Mouse (Mus musculus) stomach, postnatal 0 days (tissue): ENCODE data around the gene Supt3. TPM values are rescaled to one million over a fixed set of nuclear protein-coding genes. Genes with fewer than 3 reads are reported as not detected.
A peak's percentile ranks its signal among the peaks of the same experiment; 100 is the strongest.

Source experiments
- ATAC-seq: fragments of 200-750 bp; cut with Nextera tagmentation; 2 replicates; pipeline ENCODE4 v1.8.0; 2017; ENCODE audit not compliant: low FRiP score, low TSS enrichment
- DNase-seq: peaks from one replicate; pipeline ENCODE4 v3.0.0-alpha.2; 2016; ENCODE audit warnings: low spot score
- H3K27ac ChIP-seq: fragments of 300-500 bp; sonication (generic); replicated peaks from 2 replicates; pipeline ENCODE4 v1.5.1; 2014; ENCODE audit warnings: mild to moderate bottlenecking, control low read depth
- H3K27me3 ChIP-seq: fragments of 300-500 bp; sonication (generic); 2 replicates; pipeline ENCODE4 v1.6.1; 2014; ENCODE audit warnings: low read length; ENCODE audit not compliant: control insufficient read depth, insufficient read depth
- H3K36me3 ChIP-seq: fragments of 300-500 bp; sonication (generic); 2 replicates; pipeline ENCODE4 v1.6.1; 2014; ENCODE audit warnings: low read length, mixed read lengths; ENCODE audit not compliant: control insufficient read depth, insufficient read depth
- H3K4me1 ChIP-seq: fragments of 300-500 bp; sonication (generic); replicated peaks from 2 replicates; pipeline ENCODE4 v1.6.1; 2014; ENCODE audit warnings: antibody characterized with exemption; ENCODE audit not compliant: control insufficient read depth, insufficient read depth
- H3K4me2 ChIP-seq: fragments of 300-500 bp; sonication (generic); replicated peaks from 2 replicates; pipeline ENCODE4 v1.6.1; 2014; ENCODE audit warnings: low read depth, mild to moderate bottlenecking, control low read depth, moderate library complexity
- H3K4me3 ChIP-seq: fragments of 300-500 bp; sonication (generic); 2 replicates; pipeline ENCODE4 v1.5.1; 2014; ENCODE audit warnings: low read depth, low read length, control low read depth
- H3K9ac ChIP-seq: fragments of 300-500 bp; sonication (generic); 2 replicates; pipeline ENCODE4 v1.6.1; 2014; ENCODE audit warnings: mild to moderate bottlenecking, low read length, control low read depth, mixed read lengths
- H3K9me3 ChIP-seq: fragments of 300-500 bp; sonication (generic); 2 replicates; pipeline ENCODE4 v1.6.1; 2016; ENCODE audit warnings: low read length; ENCODE audit not compliant: control insufficient read depth
- CTCF ChIP-seq: IDR thresholded peaks from 2 replicates; pipeline ENCODE4 v1.5.1; 2016; ENCODE audit warnings: antibody characterized with exemption, low read depth, mild to moderate bottlenecking, moderate library complexity
- EP300 ChIP-seq: optimal IDR thresholded peaks from 2 replicates; pipeline ENCODE3; 2016; ENCODE audit warnings: antibody characterized with exemption
- WGBS: fragments of 180-500 bp; shearing (Covaris S2); extraction: QIAGEN DNeasy Blood & Tissue Kit; methylation state at CpG from one replicate; pipeline ENCODE4 v1.1.7; 2014; 5-methylcytosine and 5-hydroxymethylcytosine counted together
- polyA plus RNA-seq: library from polyadenylated mRNA; unstranded; fragments of >200 nt; fragmentation: Nextera tagmentation; extraction: Ambion mirVana; gene quantifications from 2 replicates; pipeline ENCODE4 v1.2.1, GENCODE M21; 2015

The Supt3 gene
- polyA plus RNA-seq, 1 experiment from 2014 or later, result 8.9 TPM

- 94% methylated on average over 3 of the region's 3 CpGs for WGBS
- no peak for ATAC-seq
- Histone ChIP-seq H3K4me1 (no peaks in the 10 kb centered on the region), H3K9ac (no peak overlapping the region), H3K27me3 (no peaks in the 10 kb centered on the region), H3K9me3 (no peaks in the 10 kb centered on the region), H3K4me3 (no peak overlapping the region), H3K4me2 (no peak overlapping the region), H3K36me3 (no peaks in the 10 kb centered on the region), H3K27ac (no peak overlapping the region)
- peak; percentile 5 for DNase-seq
- TF ChIP-seq CTCF, result no peak
- TF ChIP-seq EP300, result no peak
Measured at GRCm38 (mm10) chr17:45051971-45052370, 275.0 kb downstream of the Supt3 start.

- Histone ChIP-seq H3K9ac (no peak overlapping the region), H3K4me1 (no peaks in the 10 kb centered on the region), H3K27ac (no peak overlapping the region), H3K4me3 (no peak overlapping the region), H3K27me3 (no peaks in the 10 kb centered on the region), H3K36me3 (no peaks in the 10 kb centered on the region), H3K4me2 (no peak overlapping the region), H3K9me3 (no peaks in the 10 kb centered on the region)
- WGBS, result 67% methylated on average over 3 of the region's 3 CpGs
- TF ChIP-seq CTCF (no peak), EP300 (no peak)
- ATAC-seq (no peak), DNase-seq (no peak)
Measured at GRCm38 (mm10) chr17:45053371-45053770, 276.4 kb downstream of the Supt3 start.

- no peak overlapping the region for H3K27ac ChIP-seq
- no peak overlapping the region for H3K4me2 ChIP-seq
- DNase-seq (no peak), ATAC-seq (no peak)
- no peak for TF ChIP-seq CTCF
- no peak for TF ChIP-seq EP300
- no peak overlapping the region for H3K4me3 ChIP-seq
- H3K36me3 ChIP-seq, result no peaks in the 10 kb centered on the region
- H3K9me3 ChIP-seq, result no peaks in the 10 kb centered on the region
- no peaks in the 10 kb centered on the region for H3K4me1 ChIP-seq
- no peak overlapping the region for H3K9ac ChIP-seq
- no peaks in the 10 kb centered on the region for H3K27me3 ChIP-seq
- WGBS, result 55% methylated on average over 4 of the region's 4 CpGs
Measured at GRCm38 (mm10) chr17:45054526-45054925, 277.6 kb downstream of the Supt3 start.

- Histone ChIP-seq H3K27ac (no peak overlapping the region), H3K9ac (no peak overlapping the region), H3K9me3 (no peaks in the 10 kb centered on the region), H3K36me3 (no peaks in the 10 kb centered on the region), H3K4me3 (no peak overlapping the region), H3K4me2 (no peak overlapping the region), H3K4me1 (no peaks in the 10 kb centered on the region), H3K27me3 (no peaks in the 10 kb centered on the region)
- DNase-seq (no peak), ATAC-seq (no peak)
- 87% methylated on average over 2 of the region's 2 CpGs for WGBS
- TF ChIP-seq CTCF (no peak), EP300 (no peak)
Measured at GRCm38 (mm10) chr17:45056894-45057293, 279.9 kb downstream of the Supt3 start.

GRCm38 (mm10) chr17:45057780-45058179 is 280.8 kb downstream of the Supt3 start:
- Histone ChIP-seq H3K9ac (no peak overlapping the region), H3K9me3 (no peaks in the 10 kb centered on the region), H3K27ac (no peak overlapping the region), H3K4me2 (no peak overlapping the region), H3K27me3 (no peaks in the 10 kb centered on the region), H3K36me3 (no peaks in the 10 kb centered on the region), H3K4me3 (no peak overlapping the region), H3K4me1 (no peaks in the 10 kb centered on the region)
- WGBS, result 73% methylated on average over 6 of the region's 6 CpGs
- DNase-seq (no peak), ATAC-seq (no peak)
- TF ChIP-seq CTCF (no peak), EP300 (no peak)

GRCm38 (mm10) chr17:45058566-45059363 is 281.8 kb downstream of the Supt3 start:
- H3K4me1 ChIP-seq, result no peaks in the 10 kb centered on the region
- no peak overlapping the region for H3K4me2 ChIP-seq
- no peak overlapping the region for H3K4me3 ChIP-seq
- H3K9ac ChIP-seq, result no peak overlapping the region
- no peaks in the 10 kb centered on the region for H3K36me3 ChIP-seq
- no peak for TF ChIP-seq EP300
- TF ChIP-seq CTCF, result no peak
- H3K27ac ChIP-seq, result no peak overlapping the region
- H3K27me3 ChIP-seq, result no peaks in the 10 kb centered on the region
- no peak for DNase-seq
- WGBS, result 70% methylated on average over 6 of the region's 6 CpGs
- H3K9me3 ChIP-seq, result no peaks in the 10 kb centered on the region
- ATAC-seq, result no peak
